Mouse (Mus musculus) MEL (cell line): ENCODE measurements around the gene Phf2. TPM values are rescaled to one million over a fixed set of nuclear protein-coding genes. Genes with fewer than 3 reads are reported as not detected.

Source experiments
- DNase-seq: peaks from one replicate; pipeline ENCODE4 v3.0.0; 2011; ENCODE audit warnings: low read depth, low spot score
- H3K27ac ChIP-seq: 2 replicates; pipeline ENCODE4 v1.5.1; 2012; ENCODE audit warnings: low read depth, mild to moderate bottlenecking, control low read depth, low read length, moderate library complexity; ENCODE audit not compliant: control insufficient read depth
- H3K27me3 ChIP-seq, 2 experiments: fragments of 150-350 bp in 1 of 2; sonication (generic) in 1 of 2; 2 replicates each; pipeline ENCODE4 v1.6.1; 2012; ENCODE audit warnings: low read length in 2 of 2, mild to moderate bottlenecking in 2 of 2, improper control_type of control experiment in 1 of 2, moderate library complexity in 1 of 2; ENCODE audit not compliant: insufficient read depth in 2 of 2, control insufficient read depth in 1 of 2
- H3K36me3 ChIP-seq, 2 experiments: 2 replicates each; pipeline ENCODE4 v1.6.1; 2012 to 2014; ENCODE audit warnings: low read length in 2 of 2, improper control_type of control experiment in 1 of 2, inconsistent platforms in 1 of 2, mild to moderate bottlenecking in 1 of 2; ENCODE audit not compliant: insufficient read depth in 2 of 2, control insufficient read depth in 1 of 2
- H3K4me1 ChIP-seq, 2 experiments: fragments of 150-350 bp in 1 of 2; sonication (generic) in 1 of 2; 2 replicates each; pipeline ENCODE4 v1.6.1; 2012; ENCODE audit warnings: low read length in 2 of 2, improper control_type of control experiment in 1 of 2, mild to moderate bottlenecking in 1 of 2; ENCODE audit not compliant: insufficient read depth in 2 of 2, control insufficient read depth in 1 of 2
- H3K4me3 ChIP-seq, 2 experiments: fragments of 150-350 bp in 1 of 2; sonication (generic) in 1 of 2; 2 replicates each; pipeline ENCODE4 v1.5.1; 2012; ENCODE audit warnings: low read depth in 2 of 2, low read length in 2 of 2, mild to moderate bottlenecking in 2 of 2, moderate library complexity in 2 of 2, control low read depth in 1 of 2, improper control_type of control experiment in 1 of 2; ENCODE audit not compliant: control insufficient read depth in 1 of 2, insufficient read depth in 1 of 2
- H3K79me2 ChIP-seq: 2 replicates; pipeline ENCODE4 v1.6.1; 2012; ENCODE audit warnings: mild to moderate bottlenecking, low read length, moderate library complexity; ENCODE audit not compliant: control insufficient read depth, poor library complexity, insufficient read depth
- H3K9ac ChIP-seq: 2 replicates; pipeline ENCODE4 v1.6.1; 2012; ENCODE audit warnings: low read depth, mild to moderate bottlenecking, control low read depth, low read length, moderate library complexity; ENCODE audit not compliant: control insufficient read depth, poor library complexity, severe bottlenecking
- H3K9me3 ChIP-seq: fragments of 150-350 bp; sonication (generic); replicated peaks from 2 replicates; pipeline ENCODE4 v1.6.1; 2012; ENCODE audit warnings: mild to moderate bottlenecking, low read length, improper control_type of control experiment, moderate library complexity; ENCODE audit not compliant: insufficient read depth
- CHD1 ChIP-seq: IDR thresholded peaks from 2 replicates; pipeline ENCODE4 v1.6.1; 2012; ENCODE audit warnings: low read depth, mild to moderate bottlenecking, inconsistent platforms, low read length, improper control_type of control experiment
- CTCF ChIP-seq, 3 experiments: IDR thresholded peaks in 2 of 3; conservative IDR thresholded peaks in 1 of 3; 2 replicates each; pipeline ENCODE4 v1.5.1; 2011 to 2012; ENCODE audit warnings: low read length in 3 of 3, low read depth in 2 of 3, mild to moderate bottlenecking in 2 of 3, improper control_type of control experiment in 1 of 3, inconsistent platforms in 1 of 3, mixed read lengths in 1 of 3, moderate library complexity in 1 of 3; ENCODE audit not compliant: control insufficient read depth in 1 of 3, insufficient read depth in 1 of 3, poor library complexity in 1 of 3, severe bottlenecking in 1 of 3
- E2F4 ChIP-seq: IDR thresholded peaks from 2 replicates; pipeline ENCODE4 v1.6.1; 2011; ENCODE audit warnings: low read depth, low read length, improper control_type of control experiment, borderline replicate concordance
- ELF1 ChIP-seq: IDR thresholded peaks from 2 replicates; pipeline ENCODE4 v1.6.1; 2014; ENCODE audit warnings: low read depth, mild to moderate bottlenecking, inconsistent platforms, low read length, improper control_type of control experiment, moderate library complexity
- ETS1 ChIP-seq: IDR thresholded peaks from 2 replicates; pipeline ENCODE4 v1.6.1; 2012; ENCODE audit warnings: low read depth, mild to moderate bottlenecking, inconsistent platforms, low read length, improper control_type of control experiment, moderate library complexity
- GABPA ChIP-seq: IDR thresholded peaks from 2 replicates; pipeline ENCODE4 v1.6.1; 2012; ENCODE audit warnings: low read depth, mild to moderate bottlenecking, inconsistent platforms, low read length, improper control_type of control experiment, moderate library complexity
- GATA1 ChIP-seq: IDR thresholded peaks from 2 replicates; pipeline ENCODE4 v1.6.1; 2011; ENCODE audit warnings: low read depth, low read length, improper control_type of control experiment
- HCFC1 ChIP-seq: IDR thresholded peaks from 2 replicates; pipeline ENCODE4 v1.6.1; 2012; ENCODE audit warnings: low read depth, mild to moderate bottlenecking, inconsistent platforms, low read length, improper control_type of control experiment, moderate library complexity
- JUND ChIP-seq: IDR thresholded peaks from 2 replicates; pipeline ENCODE4 v1.6.1; 2011; ENCODE audit warnings: low read depth, mild to moderate bottlenecking, improper control_type of control experiment, low read length
- MAFK ChIP-seq: IDR thresholded peaks from 2 replicates; pipeline ENCODE4 v1.6.1; 2011; ENCODE audit warnings: low read depth, mild to moderate bottlenecking, low read length, improper control_type of control experiment, borderline replicate concordance
- MAZ ChIP-seq: IDR thresholded peaks from 2 replicates; pipeline ENCODE4 v1.6.1; 2012; ENCODE audit warnings: low read depth, mild to moderate bottlenecking, inconsistent platforms, low read length, improper control_type of control experiment
- MEF2A ChIP-seq: IDR thresholded peaks from 2 replicates; pipeline ENCODE4 v1.6.1; 2014; ENCODE audit warnings: low read depth, mild to moderate bottlenecking, inconsistent platforms, low read length, improper control_type of control experiment; ENCODE audit not compliant: poor library complexity, insufficient replicate concordance, severe bottlenecking; ENCODE audit errors: extremely low read depth
- MXI1 ChIP-seq: IDR thresholded peaks from 2 replicates; pipeline ENCODE4 v1.6.1; 2011; ENCODE audit warnings: mild to moderate bottlenecking, low read depth, low read length, improper control_type of control experiment
- MYB ChIP-seq: IDR thresholded peaks from 2 replicates; pipeline ENCODE4 v1.6.1; 2011; ENCODE audit warnings: mild to moderate bottlenecking, low read depth, low read length, improper control_type of control experiment
- MYC ChIP-seq: IDR thresholded peaks from 2 replicates; pipeline ENCODE4 v1.6.1; 2011; ENCODE audit warnings: low read depth, mild to moderate bottlenecking, low read length, improper control_type of control experiment, moderate library complexity
- POLR2A ChIP-seq, 2 experiments: IDR thresholded peaks; 2 replicates each; pipeline ENCODE4 v1.6.1; 2011 to 2012; ENCODE audit warnings: low read length in 2 of 2, mild to moderate bottlenecking in 2 of 2, control low read depth in 1 of 2, improper control_type of control experiment in 1 of 2, low read depth in 1 of 2, moderate library complexity in 1 of 2; ENCODE audit not compliant: control insufficient read depth in 1 of 2, insufficient read depth in 1 of 2, poor library complexity in 1 of 2
- POLR2AphosphoS5 ChIP-seq: IDR thresholded peaks from 2 replicates; pipeline ENCODE4 v1.6.1; 2012; ENCODE audit warnings: low read depth, borderline replicate concordance, mild to moderate bottlenecking, inconsistent platforms, low read length, moderate library complexity, mixed read lengths
- RAD21 ChIP-seq: IDR thresholded peaks from 2 replicates; pipeline ENCODE4 v1.6.1; 2011; ENCODE audit warnings: mild to moderate bottlenecking, low read depth, low read length, improper control_type of control experiment
- SIN3A ChIP-seq: IDR thresholded peaks from 2 replicates; pipeline ENCODE4 v1.6.1; 2012; ENCODE audit warnings: low read length, improper control_type of control experiment, inconsistent platforms
- TBP ChIP-seq: IDR thresholded peaks from 2 replicates; pipeline ENCODE4 v1.8.0; 2011; ENCODE audit warnings: low read depth, low read length, improper control_type of control experiment
- TCF12 ChIP-seq: IDR thresholded peaks from 2 replicates; pipeline ENCODE4 v1.6.1; 2014; ENCODE audit warnings: low read depth, mild to moderate bottlenecking, inconsistent platforms, low read length, improper control_type of control experiment, moderate library complexity
- UBTF ChIP-seq: IDR thresholded peaks from 2 replicates; pipeline ENCODE4 v1.6.1; 2012; ENCODE audit warnings: low read depth, mild to moderate bottlenecking, inconsistent platforms, low read length, improper control_type of control experiment, moderate library complexity, borderline replicate concordance; ENCODE audit not compliant: insufficient read depth
- ZC3H11A ChIP-seq: IDR thresholded peaks from 2 replicates; pipeline ENCODE4 v1.6.1; 2012; ENCODE audit warnings: low read depth, mild to moderate bottlenecking, inconsistent platforms, low read length, improper control_type of control experiment
- ZMIZ1 ChIP-seq: IDR thresholded peaks from 2 replicates; pipeline ENCODE4 v1.6.1; 2012; ENCODE audit warnings: low read depth, mild to moderate bottlenecking, inconsistent platforms, low read length, improper control_type of control experiment, moderate library complexity
- ZNF384 ChIP-seq: IDR thresholded peaks from 2 replicates; pipeline ENCODE4 v1.6.1; 2012; ENCODE audit warnings: low read depth, mild to moderate bottlenecking, inconsistent platforms, low read length, improper control_type of control experiment
- polyA plus RNA-seq, 2 experiments: library from polyadenylated mRNA; stranded (reverse) in 1 of 2; unstranded in 1 of 2; fragments of >175 nt in 1 of 2; fragments of >200 nt in 1 of 2; gene quantifications; 2 replicates each; pipeline versions ENCODE4 v1.2.1 to v1.2.4; 2012; ENCODE audit warnings: low replicate concordance in 2 of 2, low read depth in 1 of 2; ENCODE audit not compliant: insufficient read length in 2 of 2, insufficient read depth in 1 of 2, missing spikeins in 1 of 2
- total RNA-seq: library from RNA; depleted of rRNA; stranded (reverse); fragments of 300-350 nt; gene quantifications from 2 replicates; pipeline ENCODE4 v1.2.3, GENCODE M21; 2012

Gene Phf2
- total and polyA plus RNA-seq, 3 experiments, result 10.2 to 52.7 (median 29.6) TPM

- no peak for DNase-seq
- Histone ChIP-seq H3K36me3 (no peaks in the 10 kb centered on the region), H3K27ac (no peak overlapping the region), H3K9me3 (no peaks in the 10 kb centered on the region), H3K4me3 (no peak overlapping the region), H3K27me3 (no peaks in the 10 kb centered on the region), H3K9ac (no peak overlapping the region), H3K79me2 (no peaks in the 10 kb centered on the region), H3K4me1 (no peaks in the 10 kb centered on the region)
- TF ChIP-seq SIN3A, result no peak
- no peak for TF ChIP-seq CHD1
- no peak for TF ChIP-seq ZNF384
- no peak for TF ChIP-seq MAZ
- TF ChIP-seq ELF1, result no peak
- TF ChIP-seq JUND, result no peak
- TF ChIP-seq TBP, result no peak
- no peak for TF ChIP-seq TCF12
- no peak for TF ChIP-seq ZMIZ1
- no peak for TF ChIP-seq HCFC1
- no peak for TF ChIP-seq ETS1
- TF ChIP-seq MAFK, result no peak
Observed at GRCm38 (mm10) chr13:48795711-48796110, 75.2 kb downstream of the Phf2 start.

- peaks cover 0 to 1% of the 10 kb centered on the region in 2 experiments; a peak in 3 of 4 replicates for H3K27me3 ChIP-seq
- no peaks in the 10 kb centered on the region for H3K9me3 ChIP-seq
- H3K4me3 ChIP-seq, result no peak overlapping the region
- no peaks in the 10 kb centered on the region for H3K79me2 ChIP-seq
- no peaks in the 10 kb centered on the region for H3K4me1 ChIP-seq
- H3K27ac ChIP-seq, result no peak overlapping the region
- DNase-seq, result no peak
- no peak overlapping the region for H3K9ac ChIP-seq
- no peaks in the 10 kb centered on the region for H3K36me3 ChIP-seq
- no peak for TF ChIP-seq ZC3H11A
Observed at GRCm38 (mm10) chr13:48784594-48785298, 86.2 kb downstream of the Phf2 start.

- no peaks in the 10 kb centered on the region; a peak in 2 of 4 replicates for H3K27me3 ChIP-seq
- no peak overlapping the region for H3K9ac ChIP-seq
- H3K9me3 ChIP-seq, result no peaks in the 10 kb centered on the region
- no peak overlapping the region for H3K27ac ChIP-seq
- TF ChIP-seq ZC3H11A, result no peak
- no peak for TF ChIP-seq JUND
- no peak for TF ChIP-seq HCFC1
- no peak for TF ChIP-seq ZMIZ1
- no peak for TF ChIP-seq MYC
- no peak for TF ChIP-seq CTCF (IDR thresholded peaks at IDR 0.05 in 2 of 3, conservative IDR thresholded peaks at IDR 0.05 in 1 of 3; ENCODE audit: control insufficient read depth in 1 of 3, insufficient read depth in 1 of 3, low read depth in 2 of 3, low read length in 3 of 3, poor library complexity in 1 of 3, severe bottlenecking in 1 of 3)
- TF ChIP-seq GATA1, result no peak
- TF ChIP-seq MEF2A, result no peak
- TF ChIP-seq MXI1, result no peak
- TF ChIP-seq POLR2AphosphoS5, result no peak
- no peak for TF ChIP-seq GABPA
- no peak for TF ChIP-seq MYB
- no peak for TF ChIP-seq UBTF
- no peak for TF ChIP-seq TBP
- TF ChIP-seq POLR2A (IDR thresholded peaks at IDR 0.05; ENCODE audit: control insufficient read depth in 1 of 2, insufficient read depth in 1 of 2, low read depth in 1 of 2, low read length in 2 of 2, poor library complexity in 1 of 2), result no peak
- no peak for TF ChIP-seq ETS1
- no peak for TF ChIP-seq E2F4
- TF ChIP-seq RAD21, result no peak
- H3K79me2 ChIP-seq, result no peaks in the 10 kb centered on the region
- no peaks in the 10 kb centered on the region for H3K36me3 ChIP-seq
- H3K4me3 ChIP-seq, result no peak overlapping the region
- no peaks in the 10 kb centered on the region for H3K4me1 ChIP-seq
- DNase-seq, result no peak
Observed at GRCm38 (mm10) chr13:48784151-48784550, 86.8 kb downstream of the Phf2 start.
